Mouse (Mus musculus): Measurements from ENCODE around the gene Rpl13a.

- TF ChIP-seq CTCF (IDR thresholded peaks at IDR 0.05; ENCODE audit: borderline replicate concordance, control insufficient read depth, extremely low read depth, insufficient read depth, low read length, poor library complexity) (peak; percentile 86; the same call in 1 of the 2 replicates), POLR2A (IDR thresholded peaks at IDR 0.05; ENCODE audit: control insufficient read depth, extremely low read depth, insufficient read depth, low read length, poor library complexity) (peak; percentile 99)
Measured at GRCm38 (mm10) chr7:45154096-45154992, 25.8 kb upstream of the Rpl13a start, which contains the start of the genes Pih1d1 and Aldh16a1.
